Mouse (Mus musculus): ENCODE data around the gene Chil1. TPM values are rescaled to one million over a fixed set of nuclear protein-coding genes. Genes with fewer than 3 reads are reported as not detected.

Chil1 gene
- polyA plus RNA-seq, 1 experiment = 32.9 TPM

DNA sequence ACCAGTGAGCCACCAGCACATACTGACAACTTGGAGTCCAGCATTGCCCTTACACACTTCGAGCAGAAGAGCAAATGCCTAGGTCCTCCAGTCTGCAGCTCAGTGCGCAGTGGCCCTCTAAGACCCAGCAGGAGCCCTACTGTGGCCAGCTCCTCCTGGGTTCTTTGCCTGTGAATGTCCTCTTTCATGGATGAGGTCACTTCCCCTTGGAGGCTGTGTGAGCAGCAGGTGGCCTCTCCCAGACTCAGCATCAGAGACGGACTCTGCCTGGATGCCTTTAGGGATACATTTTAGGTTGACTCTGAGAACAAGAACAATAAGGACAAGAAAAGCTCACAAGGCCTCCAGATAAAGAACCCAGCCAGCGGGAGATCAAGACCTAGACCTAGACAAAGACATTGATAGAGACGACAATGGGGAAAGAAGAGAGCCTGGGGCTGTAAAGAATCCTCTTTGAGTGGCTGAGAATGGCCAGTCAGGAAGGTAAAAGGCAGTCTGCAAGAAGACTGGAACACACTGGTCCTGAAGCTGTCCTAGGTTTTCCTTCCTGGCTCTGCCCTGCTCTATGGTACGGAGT lies 28.3 kb downstream of the Chil1 start:
- Histone ChIP-seq H3K36me3 (ENCODE audit: control insufficient read depth, insufficient read depth) (no peaks in the 10 kb centered on the region), H3K27me3 (ENCODE audit: control insufficient read depth, insufficient read depth, insufficient read length) (peaks cover 20% of the 10 kb centered on the region), H3K79me2 (ENCODE audit: control insufficient read depth, insufficient read depth) (no peaks in the 10 kb centered on the region), H3ac (ENCODE audit: control insufficient read depth, insufficient read length) (no peak overlapping the region), H3K4me3 (no peak overlapping the region), H3K4me2 (ENCODE audit: low read depth) (no peak overlapping the region)
- no peak for TF ChIP-seq MYOD1 (IDR thresholded peaks at IDR 0.05; ENCODE audit: control insufficient read depth in 1 of 3, insufficient read length in 2 of 3, low read depth in 2 of 3)
- no peak for TF ChIP-seq POLR2A (IDR thresholded peaks at IDR 0.05; ENCODE audit: insufficient read length, low read depth)
- no peak for TF ChIP-seq MYOG (IDR thresholded peaks at IDR 0.05; ENCODE audit: control insufficient read depth in 1 of 3, insufficient read depth in 1 of 3, insufficient read length in 2 of 3, low read depth in 2 of 3)
- TF ChIP-seq CEBPB (IDR thresholded peaks at IDR 0.05; ENCODE audit: insufficient read depth, poor library complexity, severe bottlenecking) = no peak
- no peak for TF ChIP-seq TCF3 (IDR thresholded peaks at IDR 0.05; ENCODE audit: insufficient read length, low read depth)
- TF ChIP-seq SRF (IDR thresholded peaks at IDR 0.05; ENCODE audit: control insufficient read depth, insufficient read length, low read depth) = no peak
- no peak for TF ChIP-seq TCF12 (IDR thresholded peaks at IDR 0.05; ENCODE audit: insufficient read depth, poor library complexity, severe bottlenecking)
- no peak for TF ChIP-seq REST (IDR thresholded peaks at IDR 0.05; ENCODE audit: insufficient read depth, insufficient read length)

DNA sequence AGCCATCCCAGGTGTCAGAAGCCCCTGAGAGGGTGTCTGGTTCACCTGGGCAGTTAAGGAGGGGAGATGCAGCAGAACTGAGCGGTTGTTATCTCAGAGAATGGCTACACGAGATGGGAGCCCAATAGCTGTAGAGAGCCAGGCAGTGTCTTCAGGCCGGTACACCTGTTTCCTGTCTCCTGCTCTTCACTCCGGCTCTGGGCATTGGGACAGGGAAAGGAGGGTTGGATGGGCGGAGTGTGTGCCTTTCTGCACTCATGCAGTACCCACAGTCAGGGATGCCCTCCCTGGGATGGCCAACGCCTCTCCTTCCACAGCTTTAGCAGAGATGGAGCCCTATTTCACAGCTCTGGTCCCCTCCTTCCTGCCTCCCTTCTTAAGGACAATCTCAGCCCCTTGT lies 29.1 kb downstream of the Chil1 start:
- Histone ChIP-seq H3K36me3 (ENCODE audit: control insufficient read depth, insufficient read depth) (no peaks in the 10 kb centered on the region), H3K79me2 (ENCODE audit: control insufficient read depth, insufficient read depth) (no peaks in the 10 kb centered on the region), H3K4me2 (ENCODE audit: low read depth) (no peak overlapping the region), H3K27me3 (ENCODE audit: control insufficient read depth, insufficient read depth, insufficient read length) (peaks cover 20% of the 10 kb centered on the region), H3K4me3 (no peak overlapping the region), H3ac (ENCODE audit: control insufficient read depth, insufficient read length) (no peak overlapping the region)
- TF ChIP-seq REST (IDR thresholded peaks at IDR 0.05; ENCODE audit: insufficient read depth, insufficient read length) (no peak), SRF (IDR thresholded peaks at IDR 0.05; ENCODE audit: control insufficient read depth, insufficient read length, low read depth) (no peak), MAX (IDR thresholded peaks at IDR 0.05; ENCODE audit: low read depth) (no peak), CEBPB (IDR thresholded peaks at IDR 0.05; ENCODE audit: insufficient read depth, poor library complexity, severe bottlenecking) (no peak), MYOD1 (IDR thresholded peaks at IDR 0.05; ENCODE audit: control insufficient read depth in 1 of 3, insufficient read length in 2 of 3, low read depth in 2 of 3) (no peak), MYOG (IDR thresholded peaks at IDR 0.05; ENCODE audit: control insufficient read depth in 1 of 3, insufficient read depth in 1 of 3, insufficient read length in 2 of 3, low read depth in 2 of 3) (no peak), POLR2A (IDR thresholded peaks at IDR 0.05; ENCODE audit: insufficient read length, low read depth) (no peak), USF1 (IDR thresholded peaks at IDR 0.05; ENCODE audit: low read depth) (no peak)

DNA sequence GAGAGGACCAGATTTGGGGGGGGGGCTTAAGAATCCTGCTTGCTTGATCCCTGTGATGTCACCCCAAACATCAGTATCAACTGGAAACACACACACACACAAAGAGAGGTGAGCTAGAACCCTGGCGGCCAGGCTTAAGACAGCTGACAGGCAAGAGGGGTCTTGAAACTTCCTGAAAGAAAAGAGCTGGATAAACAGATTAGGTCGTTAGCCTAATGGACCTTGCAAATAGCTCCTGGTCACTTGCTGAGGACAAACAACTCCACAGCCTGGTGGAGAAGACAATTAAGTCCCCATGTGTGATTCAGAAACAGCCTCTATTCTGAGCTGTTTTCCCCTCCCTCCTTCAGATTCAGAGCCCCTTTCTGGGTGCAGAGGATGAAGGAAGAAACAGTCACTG lies 29.7 kb downstream of the Chil1 start:
- no peaks in the 10 kb centered on the region for H3K36me3 ChIP-seq (ENCODE audit: control insufficient read depth, insufficient read depth)

DNA sequence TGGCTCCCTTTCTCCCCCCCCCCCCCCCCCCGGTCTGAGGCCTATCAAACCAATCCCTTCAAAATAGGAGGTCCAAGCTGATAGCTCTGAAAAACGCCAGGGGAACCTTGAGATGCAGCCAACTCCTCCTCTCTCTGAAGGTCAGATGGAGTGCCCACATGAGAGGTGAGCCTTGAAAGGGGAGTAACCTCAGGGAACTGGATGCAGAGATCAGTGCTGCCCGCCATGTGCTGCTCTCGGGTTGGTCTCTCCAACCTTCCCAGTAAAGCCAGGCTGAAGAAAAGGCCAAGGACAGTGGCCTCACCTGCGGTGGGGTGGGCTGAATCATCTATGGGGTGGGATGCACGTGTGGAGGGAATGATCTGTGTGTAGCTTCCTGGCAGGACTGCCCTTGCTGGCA lies 30.4 kb downstream of the Chil1 start:
- peaks cover 20% of the 10 kb centered on the region for H3K27me3 ChIP-seq (ENCODE audit: control insufficient read depth, insufficient read depth, insufficient read length)
- H3K36me3 ChIP-seq (ENCODE audit: control insufficient read depth, insufficient read depth) = no peaks in the 10 kb centered on the region
- no peak for TF ChIP-seq TCF12 (IDR thresholded peaks at IDR 0.05; ENCODE audit: insufficient read depth, poor library complexity, severe bottlenecking)
- TF ChIP-seq POLR2AphosphoS2 (IDR thresholded peaks at IDR 0.05; ENCODE audit: insufficient read length, low read depth) = no peak
- no peak for TF ChIP-seq SRF (IDR thresholded peaks at IDR 0.05; ENCODE audit: control insufficient read depth, insufficient read length, low read depth)
- no peak for TF ChIP-seq TCF3 (IDR thresholded peaks at IDR 0.05; ENCODE audit: insufficient read length, low read depth)
- TF ChIP-seq USF1 (IDR thresholded peaks at IDR 0.05; ENCODE audit: low read depth) = no peak
- no peak for TF ChIP-seq MYOG (IDR thresholded peaks at IDR 0.05; ENCODE audit: control insufficient read depth in 1 of 3, insufficient read depth in 1 of 3, insufficient read length in 2 of 3, low read depth in 2 of 3)
- TF ChIP-seq POLR2A (IDR thresholded peaks at IDR 0.05; ENCODE audit: insufficient read length, low read depth) = no peak
- TF ChIP-seq REST (IDR thresholded peaks at IDR 0.05; ENCODE audit: insufficient read depth, insufficient read length) = no peak
- no peak for TF ChIP-seq E2F4 (IDR thresholded peaks at IDR 0.05; ENCODE audit: insufficient read depth)
- TF ChIP-seq MAX (IDR thresholded peaks at IDR 0.05; ENCODE audit: low read depth) = no peak
- no peak for TF ChIP-seq MYOD1 (IDR thresholded peaks at IDR 0.05; ENCODE audit: control insufficient read depth in 1 of 3, insufficient read length in 2 of 3, low read depth in 2 of 3)
- no peak for TF ChIP-seq CEBPB (IDR thresholded peaks at IDR 0.05; ENCODE audit: insufficient read depth, poor library complexity, severe bottlenecking)

More for the DNA sequence above, 29.7 kb downstream of the Chil1 start:
- no peak for TF ChIP-seq MYOG (IDR thresholded peaks at IDR 0.05; ENCODE audit: control insufficient read depth in 1 of 3, insufficient read depth in 1 of 3, insufficient read length in 2 of 3, low read depth in 2 of 3)
- TF ChIP-seq MYOD1 (IDR thresholded peaks at IDR 0.05; ENCODE audit: control insufficient read depth in 1 of 3, insufficient read length in 2 of 3, low read depth in 2 of 3) = no peak
- TF ChIP-seq REST (IDR thresholded peaks at IDR 0.05; ENCODE audit: insufficient read depth, insufficient read length) = no peak
- TF ChIP-seq TCF12 (IDR thresholded peaks at IDR 0.05; ENCODE audit: insufficient read depth, poor library complexity, severe bottlenecking) = no peak
- TF ChIP-seq SRF (IDR thresholded peaks at IDR 0.05; ENCODE audit: control insufficient read depth, insufficient read length, low read depth) = no peak
- TF ChIP-seq MAX (IDR thresholded peaks at IDR 0.05; ENCODE audit: low read depth) = no peak
- TF ChIP-seq USF1 (IDR thresholded peaks at IDR 0.05; ENCODE audit: low read depth) = no peak
- no peak for TF ChIP-seq TCF3 (IDR thresholded peaks at IDR 0.05; ENCODE audit: insufficient read length, low read depth)
- TF ChIP-seq POLR2A (IDR thresholded peaks at IDR 0.05; ENCODE audit: insufficient read length, low read depth) = no peak
- no peak for TF ChIP-seq POLR2AphosphoS2 (IDR thresholded peaks at IDR 0.05; ENCODE audit: insufficient read length, low read depth)
- TF ChIP-seq CEBPB (IDR thresholded peaks at IDR 0.05; ENCODE audit: insufficient read depth, poor library complexity, severe bottlenecking) = no peak
- no peak for TF ChIP-seq E2F4 (IDR thresholded peaks at IDR 0.05; ENCODE audit: insufficient read depth)
- Histone ChIP-seq H3ac (ENCODE audit: control insufficient read depth, insufficient read length) (no peak overlapping the region), H3K79me2 (ENCODE audit: control insufficient read depth, insufficient read depth) (no peaks in the 10 kb centered on the region), H3K4me3 (no peak overlapping the region), H3K4me2 (ENCODE audit: low read depth) (no peak overlapping the region), H3K27me3 (ENCODE audit: control insufficient read depth, insufficient read depth, insufficient read length) (peaks cover 20% of the 10 kb centered on the region)

More for the DNA sequence above, 30.4 kb downstream of the Chil1 start:
- H3K79me2 ChIP-seq (ENCODE audit: control insufficient read depth, insufficient read depth) = no peaks in the 10 kb centered on the region
- H3K4me3 ChIP-seq = no peak overlapping the region
- no peak overlapping the region for H3ac ChIP-seq (ENCODE audit: control insufficient read depth, insufficient read length)
- no peak overlapping the region for H3K4me2 ChIP-seq (ENCODE audit: low read depth)

Measured in myocyte (in vitro differentiated cells).